Mouse (Mus musculus) heart, adult 11 months (tissue): ENCODE results near the gene Selenon.

ENCODE experiments used
- DNase-seq: peaks from one replicate; pipeline ENCODE4 v3.0.0; 2022

The Selenon gene

GRCm38 (mm10) chr4:134542726-134543125 lies 9.2 kb downstream of the Selenon start:
- DNase-seq = no peak

DNA sequence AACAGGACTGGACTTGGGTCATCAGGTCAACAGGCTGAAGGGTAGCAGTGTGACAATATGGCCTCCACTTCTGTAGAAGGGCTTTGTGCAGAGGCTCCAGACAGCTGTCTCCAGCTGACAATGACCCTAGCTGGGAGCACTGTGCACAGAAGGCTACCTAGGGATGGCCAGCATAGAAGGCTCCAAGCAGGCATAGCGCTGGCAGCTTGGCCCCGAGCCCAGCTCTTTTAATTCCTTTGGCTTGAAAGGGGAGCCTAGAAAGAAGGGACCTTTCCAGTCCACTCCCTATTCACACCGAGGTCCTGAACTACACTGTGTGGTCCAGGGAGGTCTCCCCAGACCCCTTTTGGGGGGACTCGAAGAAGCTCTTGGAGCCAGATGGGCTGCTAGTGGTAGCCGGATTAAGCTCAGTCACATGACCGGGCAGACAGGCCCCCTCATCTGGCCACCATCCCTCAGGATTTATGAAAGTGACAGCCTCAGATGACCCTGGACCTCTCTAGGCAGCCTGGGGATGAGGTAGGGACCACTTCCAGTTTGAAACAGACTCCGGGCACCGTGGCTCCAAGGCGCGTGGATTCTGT lies 12.9 kb downstream of the Selenon start:
- DNase-seq = peak; percentile 88

GRCm38 (mm10) chr4:134535787-134536151 lies 16.2 kb downstream of the Selenon start:
- DNase-seq = no peak

- peak; percentile 100 for DNase-seq
Observed at GRCm38 (mm10) chr4:134534932-134535786, 16.8 kb downstream of the Selenon start, which contains the start of gene Mtfr1l. Gene Mtfr1l, minus strand, starts transcription at chr4:134535387.

DNA sequence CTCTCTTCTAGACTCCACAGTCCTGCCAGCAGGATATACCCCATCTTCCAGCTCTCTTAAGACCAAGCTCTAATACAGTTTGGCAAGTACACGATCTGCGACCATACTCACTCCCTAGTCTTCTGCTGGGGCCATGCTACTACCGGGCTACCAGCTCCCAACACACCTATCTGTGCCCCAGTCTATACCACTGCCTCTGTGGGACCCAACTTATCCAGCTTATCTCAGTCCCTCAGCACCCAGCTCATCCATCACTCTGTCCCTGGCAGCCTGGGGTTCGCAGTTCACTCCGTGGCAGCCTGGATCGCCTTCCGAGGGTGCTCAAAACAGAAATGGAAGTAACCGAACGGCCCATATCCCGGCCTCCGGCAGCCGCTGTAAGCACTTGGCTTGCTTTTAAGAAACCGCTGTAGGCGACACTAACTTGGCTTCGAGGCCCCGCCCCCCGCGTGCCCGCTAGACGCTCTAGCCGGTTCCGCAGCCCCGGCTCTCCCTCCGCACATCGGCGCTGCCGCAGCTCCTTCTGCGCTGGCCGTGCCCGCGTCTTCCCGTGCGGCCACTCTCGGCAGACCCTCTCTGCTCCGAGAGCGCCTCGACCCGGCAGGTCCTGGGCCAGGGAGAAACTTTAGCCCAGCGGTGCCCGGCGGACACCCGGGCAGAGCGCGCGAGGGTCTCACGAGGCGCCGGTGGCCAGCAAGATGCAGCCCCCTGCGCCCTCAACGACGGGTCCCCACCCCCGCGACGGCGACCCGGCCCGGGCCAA lies 17.7 kb downstream of the Selenon start:
- DNase-seq = peak; percentile 97

GRCm38 (mm10) chr4:134533421-134533820 lies 18.5 kb downstream of the Selenon start:
- DNase-seq = peak; percentile 91

- DNase-seq = no peak
Observed at GRCm38 (mm10) chr4:134532928-134533327, 19.0 kb downstream of the Selenon start.

- DNase-seq = no peak
Observed at GRCm38 (mm10) chr4:134526220-134526619, 25.7 kb downstream of the Selenon start.

- DNase-seq = no peak
Observed at GRCm38 (mm10) chr4:134525806-134526205, 26.2 kb downstream of the Selenon start.

GRCm38 (mm10) chr4:134523447-134523846 lies 28.5 kb downstream of the Selenon start:
- no peak for DNase-seq

DNA sequence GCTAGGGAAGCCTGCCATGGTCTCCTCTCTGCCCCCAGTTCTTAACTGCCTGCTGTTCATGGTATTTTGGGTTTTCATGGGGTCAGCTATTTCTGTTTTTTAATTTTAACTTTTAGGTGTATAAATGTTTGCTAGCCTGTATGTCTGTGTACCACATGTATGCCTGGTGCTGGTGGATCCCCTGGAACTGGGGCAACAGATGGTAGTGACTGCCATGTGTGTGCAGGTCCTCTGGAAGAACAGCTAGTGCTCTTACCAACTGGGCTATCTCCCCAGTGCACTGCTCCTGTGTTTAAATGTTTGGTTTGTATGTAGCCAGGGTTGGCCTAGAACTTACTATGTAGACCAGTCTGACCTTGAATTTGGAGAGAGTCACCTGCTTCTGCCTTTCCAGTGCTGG lies 32.7 kb downstream of the Selenon start:
- DNase-seq = no peak

- no peak for DNase-seq
Observed at GRCm38 (mm10) chr4:134518541-134518940, 33.4 kb downstream of the Selenon start.

GRCm38 (mm10) chr4:134517719-134518118 lies 34.2 kb downstream of the Selenon start:
- no peak for DNase-seq

GRCm38 (mm10) chr4:134516981-134517380 lies 35.0 kb downstream of the Selenon start:
- DNase-seq = peak; percentile 96

- DNase-seq = no peak
Observed at GRCm38 (mm10) chr4:134515614-134516013, 36.4 kb downstream of the Selenon start.

DNA sequence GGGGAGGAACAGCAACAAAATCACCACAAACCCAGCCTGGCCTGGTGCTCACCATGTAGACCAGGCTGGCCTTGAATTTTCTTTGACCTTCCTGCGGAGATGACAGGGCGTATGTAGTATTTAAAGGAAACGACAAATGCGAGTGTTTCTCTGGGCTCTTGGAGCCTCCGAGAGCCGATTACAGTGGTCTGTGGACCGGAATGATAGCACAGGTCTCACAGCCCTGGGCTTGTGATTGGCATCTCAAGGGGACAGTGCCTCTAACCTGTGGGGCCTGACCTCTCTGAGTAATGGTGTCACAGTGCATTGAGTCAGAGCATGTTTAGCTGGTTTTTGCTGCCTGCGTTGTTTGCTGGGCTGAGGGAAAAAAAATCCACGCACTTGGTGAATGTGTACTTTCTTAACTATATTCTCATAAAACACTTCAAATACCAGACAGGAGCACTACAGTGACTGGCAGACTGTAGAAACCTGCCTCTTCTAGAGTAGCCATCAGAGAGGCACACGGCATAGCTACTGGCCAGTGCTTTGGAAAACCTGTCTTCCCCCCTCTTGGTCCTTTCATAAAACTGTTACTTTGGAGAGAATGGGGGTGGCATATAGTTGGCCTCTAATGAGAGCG lies 37.5 kb downstream of the Selenon start:
- DNase-seq = no peak

DNA sequence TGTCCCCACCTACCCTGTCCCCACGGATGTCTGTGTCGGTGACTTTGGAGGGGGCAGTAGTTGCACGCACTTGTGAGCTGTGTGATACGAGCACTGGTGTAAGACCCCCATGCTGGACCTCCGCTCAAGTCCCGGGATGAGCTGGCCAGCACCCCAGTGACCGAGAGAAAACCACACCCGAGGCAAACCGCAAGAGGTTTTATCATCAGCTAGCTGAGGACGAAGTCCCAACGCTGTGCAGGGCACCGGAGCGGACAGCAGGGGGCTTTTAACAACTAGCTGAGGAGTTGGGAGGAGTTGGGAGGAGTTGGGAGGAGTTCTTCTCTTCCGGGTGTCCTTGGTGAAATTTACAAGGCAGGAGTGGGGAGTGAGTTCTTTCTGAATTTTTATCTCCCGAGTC lies 39.2 kb downstream of the Selenon start:
- peak; percentile 96 for DNase-seq

DNA sequence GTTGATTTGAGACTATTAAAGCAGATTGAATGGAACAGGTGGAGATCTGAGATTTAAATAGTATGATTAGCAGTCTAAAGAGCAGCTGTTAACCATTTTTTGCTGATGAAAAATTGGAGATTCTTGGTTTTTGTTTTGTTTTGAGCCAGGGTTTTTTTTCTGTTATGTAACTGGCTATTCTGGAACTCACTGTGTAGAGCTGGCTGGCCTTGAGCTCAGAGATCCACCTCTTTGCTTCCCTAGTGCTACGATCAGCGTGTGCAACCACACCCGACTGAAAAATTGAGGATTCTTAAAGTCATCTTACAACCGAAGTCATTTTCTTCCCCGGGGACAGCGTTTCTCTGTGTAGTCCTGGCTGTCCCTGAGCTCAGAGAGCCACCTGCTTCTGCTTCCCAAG lies 40.2 kb downstream of the Selenon start:
- no peak for DNase-seq

DNA sequence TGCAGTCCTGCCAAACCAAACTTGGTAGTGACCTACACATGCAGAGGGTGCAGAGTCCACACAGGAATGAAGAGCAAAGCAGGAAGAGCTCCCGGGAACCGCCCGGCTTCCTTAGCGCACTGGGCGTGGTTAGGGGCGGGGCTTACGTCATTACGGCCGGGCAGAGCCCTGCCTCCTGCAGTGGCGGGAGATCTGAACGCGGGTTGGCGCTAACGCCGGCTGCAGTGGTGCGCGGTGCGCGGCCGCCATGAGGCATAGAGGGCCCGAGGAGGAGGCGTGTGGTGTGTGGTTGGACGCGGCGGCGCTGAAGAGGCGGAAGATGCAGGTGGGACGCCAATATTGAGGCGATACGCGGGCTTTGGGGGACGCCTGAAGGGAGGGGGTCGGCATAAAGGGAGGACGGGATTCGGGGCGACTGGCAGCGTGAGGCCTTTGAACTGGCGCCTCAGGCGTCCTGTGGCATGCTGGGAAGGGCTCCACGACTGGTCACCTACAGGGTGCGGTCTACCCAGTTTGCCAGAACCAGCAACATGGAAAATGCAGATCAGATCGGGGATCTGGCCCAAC lies 41.0 kb downstream of the Selenon start, which contains the start of gene Aunip:
Aunip (plus strand) TSS at position 155 of the 567 bp plus-strand sequence.
- peak; percentile 98 for DNase-seq

DNA sequence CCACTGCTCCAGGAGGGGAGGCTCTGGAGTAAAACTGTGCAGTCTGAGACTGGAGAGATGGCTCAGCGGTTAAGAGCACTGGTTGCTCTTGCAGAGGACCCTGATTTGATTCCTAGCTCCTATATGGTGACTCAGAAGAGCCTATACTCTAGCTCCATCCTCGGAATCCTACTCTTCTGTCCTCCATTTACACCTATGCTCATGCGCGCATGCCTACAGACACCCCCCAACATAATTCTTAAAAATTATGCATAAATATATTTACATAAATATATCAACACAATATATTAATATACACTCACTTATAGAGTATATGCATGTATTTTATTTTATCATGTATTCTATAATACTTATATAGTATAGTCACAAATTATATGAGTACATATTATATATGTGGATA lies 41.6 kb downstream of the Selenon start:
- DNase-seq = no peak

- DNase-seq = peak; percentile 88
Observed at GRCm38 (mm10) chr4:134506713-134507112, 45.3 kb downstream of the Selenon start.

- peak; percentile 74 for DNase-seq
Observed at GRCm38 (mm10) chr4:134505966-134506594, 45.9 kb downstream of the Selenon start.
